Mouse (Mus musculus) heart, postnatal 0 days (tissue): ENCODE data around the gene Pkd1l1. TPM values are rescaled to one million over a fixed set of nuclear protein-coding genes. Genes with fewer than 3 reads are reported as not detected.

Experiments
- ATAC-seq: fragments of 200-750 bp; cut with Nextera tagmentation; 2 replicates; pipeline ENCODE4 v1.8.0; 2017; ENCODE audit warnings: low read depth, moderate number of reproducible peaks, moderate library complexity; ENCODE audit not compliant: insufficient read depth
- DNase-seq: peaks from one replicate; pipeline ENCODE4 v3.0.0-alpha.2; 2016; ENCODE audit warnings: low spot score
- H3K27ac ChIP-seq: fragments of 300-500 bp; sonication (generic); 2 replicates; pipeline ENCODE4 v1.5.1; 2014; ENCODE audit warnings: low read depth, mild to moderate bottlenecking
- H3K27me3 ChIP-seq: fragments of 300-500 bp; sonication (generic); 2 replicates; pipeline ENCODE4 v1.6.1; 2014; ENCODE audit warnings: low read length, mixed read lengths; ENCODE audit not compliant: control insufficient read depth, insufficient read depth
- H3K36me3 ChIP-seq: fragments of 300-500 bp; sonication (generic); replicated peaks from 2 replicates; pipeline ENCODE4 v1.6.1; 2014; ENCODE audit warnings: low read length, mixed read lengths; ENCODE audit not compliant: control insufficient read depth, insufficient read depth
- H3K4me1 ChIP-seq: fragments of 300-500 bp; sonication (generic); 2 replicates; pipeline ENCODE4 v1.6.1; 2014; ENCODE audit warnings: antibody characterized with exemption; ENCODE audit not compliant: control insufficient read depth, insufficient read depth
- H3K4me2 ChIP-seq: fragments of 300-500 bp; sonication (generic); 2 replicates; pipeline ENCODE4 v1.6.1; 2014; ENCODE audit warnings: low read depth, mild to moderate bottlenecking, low read length, moderate library complexity
- H3K4me3 ChIP-seq: fragments of 300-500 bp; sonication (generic); 2 replicates; pipeline ENCODE4 v1.5.1; 2014; ENCODE audit warnings: low read depth, low read length
- H3K9ac ChIP-seq: fragments of 300-500 bp; sonication (generic); replicated peaks from 2 replicates; pipeline ENCODE4 v1.6.1; 2014; ENCODE audit warnings: low read depth, low read length, mixed read lengths
- H3K9me3 ChIP-seq: fragments of 300-500 bp; sonication (generic); replicated peaks from 2 replicates; pipeline ENCODE4 v1.6.1; 2016; ENCODE audit warnings: low read length; ENCODE audit not compliant: control insufficient read depth
- CTCF ChIP-seq: IDR thresholded peaks from 2 replicates; pipeline ENCODE4 v1.5.1; 2016; ENCODE audit warnings: antibody characterized with exemption, control low read depth, low read depth
- EP300 ChIP-seq: IDR thresholded peaks from 2 replicates; pipeline ENCODE4 v1.6.1; 2016; ENCODE audit warnings: antibody characterized with exemption, low read depth
- WGBS: fragments of 180-500 bp; shearing (Covaris S2); extraction: QIAGEN DNeasy Blood & Tissue Kit; methylation state at CpG from one replicate; pipeline ENCODE4 v1.1.7; 2014; 5-methylcytosine and 5-hydroxymethylcytosine counted together
- polyA plus RNA-seq: library from polyadenylated mRNA; unstranded; fragments of >200 nt; fragmentation: Nextera tagmentation; extraction: Ambion mirVana; gene quantifications from 2 replicates; pipeline ENCODE4 v1.2.1, GENCODE M21; 2015
- total RNA-seq: library from RNA; depleted of rRNA; stranded (reverse); fragments of >200 nt; gene quantifications from 2 replicates; pipeline ENCODE4 v1.2.3, GENCODE M21; 2014; ENCODE audit warnings: low replicate concordance

The Pkd1l1 gene
- total and polyA plus RNA-seq, 2 experiments from 2014 or later = 0.01 TPM; not detected in 1

GRCm38 (mm10) chr11:8942446-8942845 is 30.6 kb downstream of the Pkd1l1 start:
- Histone ChIP-seq H3K27me3 (no peaks in the 10 kb centered on the region), H3K9me3 (no peaks in the 10 kb centered on the region), H3K9ac (no peak overlapping the region), H3K4me2 (no peak overlapping the region), H3K36me3 (no peaks in the 10 kb centered on the region), H3K4me1 (0 out of 2 replicates have a peak, but pooled peaks cover 3% of the 10 kb centered on the region), H3K27ac (no peak overlapping the region), H3K4me3 (no peak overlapping the region)
- 70% methylated on average over 2 of the region's 2 CpGs for WGBS
- no peak for TF ChIP-seq EP300
- TF ChIP-seq CTCF = no peak
- DNase-seq = no peak
- no peak for ATAC-seq

- Histone ChIP-seq H3K4me1 (0 out of 2 replicates have a peak, but pooled peaks cover under 1% of the 10 kb centered on the region), H3K4me2 (no peak overlapping the region), H3K9me3 (no peaks in the 10 kb centered on the region), H3K36me3 (no peaks in the 10 kb centered on the region), H3K4me3 (no peak overlapping the region), H3K27me3 (no peaks in the 10 kb centered on the region), H3K27ac (no peak overlapping the region), H3K9ac (no peak overlapping the region)
- TF ChIP-seq CTCF = no peak
- TF ChIP-seq EP300 = no peak
- DNase-seq (no peak), ATAC-seq (no peak)
- 81% methylated on average over 9 of the region's 9 CpGs for WGBS
Observed at GRCm38 (mm10) chr11:8936431-8937110, 36.5 kb downstream of the Pkd1l1 start.

GRCm38 (mm10) chr11:8916081-8916671 is 56.9 kb downstream of the Pkd1l1 start:
- Histone ChIP-seq H3K36me3 (no peaks in the 10 kb centered on the region), H3K4me2 (no peak overlapping the region), H3K27ac (no peak overlapping the region), H3K27me3 (no peaks in the 10 kb centered on the region), H3K4me3 (no peak overlapping the region), H3K4me1 (no peaks in the 10 kb centered on the region), H3K9ac (no peak overlapping the region), H3K9me3 (no peaks in the 10 kb centered on the region)
- TF ChIP-seq EP300 (no peak), CTCF (no peak)
- DNase-seq (no peak), ATAC-seq (no peak)
- WGBS = 85% methylated on average over 8 of the region's 8 CpGs

GRCm38 (mm10) chr11:8882793-8883192 is 90.3 kb downstream of the Pkd1l1 start:
- no peaks in the 10 kb centered on the region for H3K27me3 ChIP-seq
- TF ChIP-seq CTCF (no peak), EP300 (no peak)
- no peak overlapping the region for H3K27ac ChIP-seq
- no peaks in the 10 kb centered on the region for H3K4me1 ChIP-seq
- no peak overlapping the region for H3K9ac ChIP-seq
- H3K9me3 ChIP-seq = no peaks in the 10 kb centered on the region
- ATAC-seq (no peak), DNase-seq (no peak)
- no peak overlapping the region for H3K4me2 ChIP-seq
- H3K36me3 ChIP-seq = no peaks in the 10 kb centered on the region
- 69% methylated on average over 4 of the region's 4 CpGs for WGBS
- no peak overlapping the region for H3K4me3 ChIP-seq

- no peaks in the 10 kb centered on the region for H3K9me3 ChIP-seq
- ATAC-seq = no peak
- H3K27me3 ChIP-seq = no peaks in the 10 kb centered on the region
- no peaks in the 10 kb centered on the region for H3K4me1 ChIP-seq
- H3K4me3 ChIP-seq = no peak overlapping the region
- no peak overlapping the region for H3K27ac ChIP-seq
- H3K9ac ChIP-seq = no peak overlapping the region
- H3K4me2 ChIP-seq = no peak overlapping the region
- WGBS = 68% methylated on average over 2 of the region's 2 CpGs
- TF ChIP-seq EP300 (no peak), CTCF (no peak)
- no peaks in the 10 kb centered on the region for H3K36me3 ChIP-seq
- DNase-seq = no peak
Observed at GRCm38 (mm10) chr11:8881521-8881920, 91.5 kb downstream of the Pkd1l1 start.
